Mouse (Mus musculus): ENCODE results near the gene Armh4.
"Not testable (repeated sequence)": the region's sequence is repeated elsewhere in the genome, so short reads cannot be mapped to it uniquely, and the experiment has no call there.

Armh4 gene

GRCm38 (mm10) chr14:49782715-49783531, at the start of gene Armh4:
TSS of gene Armh4 (minus strand) at chr14:49783383.
- DNase-seq (ENCODE audit: low read depth) = no peak

GRCm38 (mm10) chr14:49829192-49830171, 46.3 kb upstream of the Armh4 start:
- no peak for DNase-seq (ENCODE audit: low read depth)

- DNase-seq (ENCODE audit: low read depth) = not testable (repeated sequence)
These were observed 36.7 kb upstream of the Armh4 start for GRCm38 (mm10) chr14:49819721-49820440.

GRCm38 (mm10) chr14:49818713-49819208, 35.6 kb upstream of the Armh4 start:
- DNase-seq (ENCODE audit: low read depth) = not testable (repeated sequence)

GRCm38 (mm10) chr14:49812966-49813365, 29.8 kb upstream of the Armh4 start:
- not testable (repeated sequence) for DNase-seq (ENCODE audit: low read depth)

- not testable (repeated sequence) for DNase-seq (ENCODE audit: low read depth)
These were observed 21.9 kb upstream of the Armh4 start for GRCm38 (mm10) chr14:49805051-49805450.

- no peak for DNase-seq (ENCODE audit: low read depth)
These were observed 18.3 kb upstream of the Armh4 start for GRCm38 (mm10) chr14:49801444-49801843.

- DNase-seq (ENCODE audit: low read depth) = no peak
These were observed 10.8 kb upstream of the Armh4 start for GRCm38 (mm10) chr14:49793948-49794347.

GRCm38 (mm10) chr14:49790542-49790941, 7.4 kb upstream of the Armh4 start:
- no peak for DNase-seq (ENCODE audit: low read depth)

GRCm38 (mm10) chr14:49785793-49786192, 2.6 kb upstream of the Armh4 start:
- DNase-seq (ENCODE audit: low read depth) = no peak

- no peak for DNase-seq (ENCODE audit: low read depth)
These were observed 683 bp upstream of the Armh4 start for GRCm38 (mm10) chr14:49783866-49784265.

- no peak for DNase-seq (ENCODE audit: low read depth)
These were observed 2.8 kb downstream of the Armh4 start for GRCm38 (mm10) chr14:49780416-49780815.

- DNase-seq (ENCODE audit: low read depth) = not testable (repeated sequence)
These were observed 5.6 kb downstream of the Armh4 start for GRCm38 (mm10) chr14:49777539-49777938.

GRCm38 (mm10) chr14:49771746-49772145, 11.4 kb downstream of the Armh4 start:
- DNase-seq (ENCODE audit: low read depth) = no peak

- no peak for DNase-seq (ENCODE audit: low read depth)
These were observed 16.6 kb downstream of the Armh4 start for GRCm38 (mm10) chr14:49766601-49767000.

- DNase-seq (ENCODE audit: low read depth) = no peak
These were observed 27.3 kb downstream of the Armh4 start for GRCm38 (mm10) chr14:49755845-49756244.

GRCm38 (mm10) chr14:49752614-49753013, 30.6 kb downstream of the Armh4 start:
- no peak for DNase-seq (ENCODE audit: low read depth)

GRCm38 (mm10) chr14:49745874-49746273, 37.3 kb downstream of the Armh4 start:
- DNase-seq (ENCODE audit: low read depth) = no peak

GRCm38 (mm10) chr14:49743946-49744526, 39.1 kb downstream of the Armh4 start:
- DNase-seq (ENCODE audit: low read depth) = no peak

GRCm38 (mm10) chr14:49739328-49739727, 43.9 kb downstream of the Armh4 start:
- no peak for DNase-seq (ENCODE audit: low read depth)

- no peak for DNase-seq (ENCODE audit: low read depth)
These were observed 44.6 kb downstream of the Armh4 start for GRCm38 (mm10) chr14:49738441-49739088.

Data from naive thymus-derived CD4-positive, alpha-beta T cell, adult 2 months (primary cell).